Mouse (Mus musculus): ENCODE results near the gene Olfr1168. TPM values are rescaled to one million over a fixed set of nuclear protein-coding genes. Genes with fewer than 3 reads are reported as not detected.
"Not testable (repeated sequence)": the region's sequence is repeated elsewhere in the genome, so short reads cannot be mapped to it uniquely, and the experiment has no call there.

Gene Olfr1168
- not detected in 2 replicates for polyA plus RNA-seq (2014; fragmentation: Nextera tagmentation; extraction: Ambion mirVana)

DNA sequence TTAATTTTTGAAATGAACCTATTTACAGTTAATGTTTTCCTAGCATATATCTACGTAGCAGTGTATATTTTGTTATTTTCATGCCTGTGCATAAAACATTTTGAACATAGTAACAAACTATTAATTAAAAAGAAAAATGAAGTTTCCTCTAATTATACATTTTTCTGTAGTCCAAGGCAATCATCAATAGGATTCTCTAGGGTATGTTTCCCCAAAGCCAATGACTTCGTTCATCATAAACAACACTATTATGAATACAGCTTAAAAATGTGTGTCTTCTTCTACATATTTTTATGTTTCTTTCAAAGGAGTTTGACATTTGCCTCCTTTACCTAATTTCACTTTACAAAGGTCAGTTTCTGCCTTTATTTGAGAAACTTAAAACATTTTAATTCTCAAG is at the start of gene Olfr1168:
Gene Olfr1168 (plus strand): TSS at position 301 of the 400 bp plus-strand sequence.
- H3K4me3 ChIP-seq (ENCODE audit: control insufficient read depth in 1 of 2, insufficient read depth in 1 of 2, low read depth in 1 of 2, low read length in 2 of 2): no peak within 1 kb of the TSS
- WGBS: 79% methylated on average over 2 of the region's 2 CpGs

DNA sequence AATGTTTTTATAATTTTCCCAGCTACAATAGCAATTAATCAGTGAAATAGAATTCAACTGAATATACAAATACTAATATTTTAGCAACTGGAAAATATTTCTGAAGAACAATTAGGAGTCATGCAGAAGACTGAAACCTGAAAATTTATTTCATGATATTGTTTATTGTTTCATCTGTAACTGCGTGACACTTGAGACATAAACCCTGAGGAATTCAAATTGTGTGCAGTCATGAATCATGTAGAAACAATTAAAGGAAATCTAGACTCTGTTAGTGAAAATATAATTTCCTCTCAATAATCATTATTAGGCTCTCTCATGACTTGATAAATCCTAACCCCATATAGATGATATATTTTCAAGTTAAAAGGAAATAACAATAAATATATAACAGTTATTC is 26.6 kb upstream of the Olfr1168 start, which contains the start of gene Olfr1167:
Gene Olfr1167 (minus strand): TSS at position 101 of the 400 bp plus-strand sequence.
- not testable (repeated sequence) for H3K9ac ChIP-seq (ENCODE audit: low read length); H3K27me3 ChIP-seq (ENCODE audit: control insufficient read depth, insufficient read depth, low read length); H3K9me3 ChIP-seq (ENCODE audit: control insufficient read depth, low read length); H3K4me2 ChIP-seq (ENCODE audit: low read length); H3K36me3 ChIP-seq (ENCODE audit: control insufficient read depth, insufficient read depth, low read length); H3K4me3 ChIP-seq (ENCODE audit: control insufficient read depth in 1 of 2, insufficient read depth in 1 of 2, low read depth in 1 of 2, low read length in 2 of 2); ATAC-seq (ENCODE audit: insufficient number of reproducible peaks, insufficient read depth, low FRiP score, low read depth); H3K4me1 ChIP-seq (ENCODE audit: control insufficient read depth in 2 of 2, insufficient read depth in 2 of 2, low read length in 2 of 2); H3K27ac ChIP-seq (replicated peaks in 1 of 2; ENCODE audit: control insufficient read depth in 1 of 2, insufficient read depth in 1 of 2, low read depth in 2 of 2, low read length in 2 of 2)
- WGBS: 73% methylated on average over 1 of the region's 1 CpGs

More for the DNA sequence above, at the start of gene Olfr1168:
- no peak within 1 kb of the TSS for H3K27ac ChIP-seq (replicated peaks in 1 of 2; ENCODE audit: control insufficient read depth in 1 of 2, insufficient read depth in 1 of 2, low read depth in 2 of 2, low read length in 2 of 2)
- no peaks in the 10 kb centered on the region for H3K4me1 ChIP-seq (ENCODE audit: control insufficient read depth in 2 of 2, insufficient read depth in 2 of 2, low read length in 2 of 2)
- H3K9me3 ChIP-seq (ENCODE audit: control insufficient read depth, low read length): no peaks in the 10 kb centered on the region
- H3K27me3 ChIP-seq (ENCODE audit: control insufficient read depth, insufficient read depth, low read length): no peaks in the 10 kb centered on the region
- no peak for ATAC-seq (ENCODE audit: insufficient number of reproducible peaks, insufficient read depth, low FRiP score, low read depth)
- no peak within 1 kb of the TSS for H3K9ac ChIP-seq (ENCODE audit: low read length)
- no peaks in the 10 kb centered on the region for H3K36me3 ChIP-seq (ENCODE audit: control insufficient read depth, insufficient read depth, low read length)
- H3K4me2 ChIP-seq (ENCODE audit: low read length): no peak within 1 kb of the TSS

DNA sequence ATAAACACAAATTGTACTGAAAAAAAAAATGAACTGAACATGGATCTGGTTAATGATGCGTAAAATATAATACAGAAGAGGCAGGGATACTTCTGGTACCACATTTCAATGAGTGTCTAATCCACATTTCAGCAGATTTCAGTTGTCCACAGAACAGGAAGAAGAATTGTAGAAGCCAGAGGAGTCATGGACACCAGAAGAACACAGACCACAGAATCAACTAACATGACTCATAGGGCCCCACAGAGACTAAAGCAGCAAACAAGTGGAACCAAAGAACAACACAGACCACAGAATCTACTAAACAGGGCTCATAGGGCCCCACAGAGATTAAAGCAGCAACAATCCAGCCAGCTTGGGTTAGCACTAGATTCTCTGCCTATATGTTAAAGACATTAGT is 39.1 kb downstream of the Olfr1168 start:
- Histone ChIP-seq H3K4me2 (ENCODE audit: low read length) (no peak overlapping the region), H3K27ac (replicated peaks in 1 of 2; ENCODE audit: control insufficient read depth in 1 of 2, insufficient read depth in 1 of 2, low read depth in 2 of 2, low read length in 2 of 2) (no peak overlapping the region), H3K36me3 (ENCODE audit: control insufficient read depth, insufficient read depth, low read length) (no peaks in the 10 kb centered on the region), H3K9me3 (ENCODE audit: control insufficient read depth, low read length) (no peaks in the 10 kb centered on the region), H3K4me3 (ENCODE audit: control insufficient read depth in 1 of 2, insufficient read depth in 1 of 2, low read depth in 1 of 2, low read length in 2 of 2) (no peak overlapping the region), H3K9ac (ENCODE audit: low read length) (no peak overlapping the region), H3K27me3 (ENCODE audit: control insufficient read depth, insufficient read depth, low read length) (no peaks in the 10 kb centered on the region), H3K4me1 (ENCODE audit: control insufficient read depth in 2 of 2, insufficient read depth in 2 of 2, low read length in 2 of 2) (no peaks in the 10 kb centered on the region)
- 78% methylated on average over 1 of the region's 1 CpGs for WGBS
- ATAC-seq (ENCODE audit: insufficient number of reproducible peaks, insufficient read depth, low FRiP score, low read depth): no peak

DNA sequence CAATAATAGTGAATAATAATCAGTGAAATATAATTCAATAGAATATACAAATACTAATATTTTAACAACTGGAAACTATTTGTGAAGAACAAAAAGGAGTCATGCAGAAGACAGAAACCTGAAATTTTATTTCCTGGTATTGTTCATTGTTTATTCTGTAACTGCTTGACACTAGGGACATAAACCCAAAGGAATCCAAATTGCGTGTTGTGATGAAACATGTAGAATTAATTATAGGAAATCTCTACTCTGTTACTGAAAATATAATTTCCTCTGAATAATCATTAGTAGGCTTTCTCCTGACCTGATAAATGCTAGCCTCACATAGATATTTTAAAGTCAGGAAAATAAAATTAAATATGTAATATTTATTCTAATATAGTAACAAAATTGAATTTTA is 46.6 kb downstream of the Olfr1168 start, which contains the start of gene Olfr1170:
Gene Olfr1170 (minus strand): TSS at position 101 of the 400 bp plus-strand sequence.
- no peak within 1 kb of the TSS for H3K4me2 ChIP-seq (ENCODE audit: low read length)
- H3K36me3 ChIP-seq (ENCODE audit: control insufficient read depth, insufficient read depth, low read length): no peaks in the 10 kb centered on the region
- H3K4me1 ChIP-seq (ENCODE audit: control insufficient read depth in 2 of 2, insufficient read depth in 2 of 2, low read length in 2 of 2): no peaks in the 10 kb centered on the region
- no peak for ATAC-seq (ENCODE audit: insufficient number of reproducible peaks, insufficient read depth, low FRiP score, low read depth)
- H3K9ac ChIP-seq (ENCODE audit: low read length): no peak within 1 kb of the TSS
- 72% methylated on average over 1 of the region's 1 CpGs for WGBS
- H3K9me3 ChIP-seq (ENCODE audit: control insufficient read depth, low read length): no peaks in the 10 kb centered on the region
- no peak within 1 kb of the TSS for H3K4me3 ChIP-seq (ENCODE audit: control insufficient read depth in 1 of 2, insufficient read depth in 1 of 2, low read depth in 1 of 2, low read length in 2 of 2)
- no peak within 1 kb of the TSS for H3K27ac ChIP-seq (replicated peaks in 1 of 2; ENCODE audit: control insufficient read depth in 1 of 2, insufficient read depth in 1 of 2, low read depth in 2 of 2, low read length in 2 of 2)
- no peaks in the 10 kb centered on the region for H3K27me3 ChIP-seq (ENCODE audit: control insufficient read depth, insufficient read depth, low read length)

Other genes starting within 250 kb of the Olfr1168 start
- gene Olfr1155, start 236.7 kb upstream of the Olfr1168 start, polyA plus RNA-seq (2014; fragmentation: Nextera tagmentation; extraction: Ambion mirVana): not detected in 2 replicates
- gene Olfr1156, start 228.8 kb upstream of the Olfr1168 start, polyA plus RNA-seq (2014; fragmentation: Nextera tagmentation; extraction: Ambion mirVana): not detected in 2 replicates
- gene Olfr1157, start 213.6 kb upstream of the Olfr1168 start, polyA plus RNA-seq (2014; fragmentation: Nextera tagmentation; extraction: Ambion mirVana): not detected in 2 replicates
- gene Olfr74, start 207.2 kb upstream of the Olfr1168 start, polyA plus RNA-seq (2014; fragmentation: Nextera tagmentation; extraction: Ambion mirVana): not detected in 2 replicates
- not detected in 2 replicates for gene Olfr1158, start 191.8 kb upstream of the Olfr1168 start, polyA plus RNA-seq (2014; fragmentation: Nextera tagmentation; extraction: Ambion mirVana)
- not detected in 2 replicates for gene Olfr1160, start 173.6 kb upstream of the Olfr1168 start, polyA plus RNA-seq (2014; fragmentation: Nextera tagmentation; extraction: Ambion mirVana)
- gene Olfr1161, start 159.1 kb upstream of the Olfr1168 start, polyA plus RNA-seq (2014; fragmentation: Nextera tagmentation; extraction: Ambion mirVana): not detected in 2 replicates
- not detected in 2 replicates for gene Olfr73, start 144.2 kb upstream of the Olfr1168 start, polyA plus RNA-seq (2014; fragmentation: Nextera tagmentation; extraction: Ambion mirVana)
- not detected in 2 replicates for gene Olfr1162, start 130.8 kb upstream of the Olfr1168 start, polyA plus RNA-seq (2014; fragmentation: Nextera tagmentation; extraction: Ambion mirVana)
- not detected in 2 replicates for gene Olfr1163, start 110.0 kb upstream of the Olfr1168 start, polyA plus RNA-seq (2014; fragmentation: Nextera tagmentation; extraction: Ambion mirVana)
- not detected in 2 replicates for gene Olfr1164, start 87.9 kb upstream of the Olfr1168 start, polyA plus RNA-seq (2014; fragmentation: Nextera tagmentation; extraction: Ambion mirVana)
- not detected in 2 replicates for gene Olfr1166, start 53.6 kb upstream of the Olfr1168 start, polyA plus RNA-seq (2014; fragmentation: Nextera tagmentation; extraction: Ambion mirVana)
- gene Olfr1167, start 26.7 kb upstream of the Olfr1168 start, polyA plus RNA-seq (2014; fragmentation: Nextera tagmentation; extraction: Ambion mirVana): not detected in 2 replicates
- gene Olfr1170, start 46.5 kb downstream of the Olfr1168 start, polyA plus RNA-seq (2014; fragmentation: Nextera tagmentation; extraction: Ambion mirVana): not detected in 2 replicates
- gene Olfr1173, start 98.0 kb downstream of the Olfr1168 start, polyA plus RNA-seq (2014; fragmentation: Nextera tagmentation; extraction: Ambion mirVana): not detected in 2 replicates
- gene Olfr1174-ps, start 133.3 kb downstream of the Olfr1168 start, polyA plus RNA-seq (2014; fragmentation: Nextera tagmentation; extraction: Ambion mirVana): not detected in 2 replicates
- gene Olfr1175-ps, start 145.3 kb downstream of the Olfr1168 start, polyA plus RNA-seq (2014; fragmentation: Nextera tagmentation; extraction: Ambion mirVana): not detected in 2 replicates
- gene Olfr1176, start 154.8 kb downstream of the Olfr1168 start, polyA plus RNA-seq (2014; fragmentation: Nextera tagmentation; extraction: Ambion mirVana): not detected in 2 replicates
- not detected in 2 replicates for gene Olfr1177-ps, start 164.6 kb downstream of the Olfr1168 start, polyA plus RNA-seq (2014; fragmentation: Nextera tagmentation; extraction: Ambion mirVana)
- not detected in 2 replicates for gene Olfr1178, start 205.2 kb downstream of the Olfr1168 start, polyA plus RNA-seq (2014; fragmentation: Nextera tagmentation; extraction: Ambion mirVana)
- not detected in 2 replicates for gene Olfr1179, start 224.6 kb downstream of the Olfr1168 start, polyA plus RNA-seq (2014; fragmentation: Nextera tagmentation; extraction: Ambion mirVana)
- not detected in 2 replicates for gene Olfr1180, start 237.3 kb downstream of the Olfr1168 start, polyA plus RNA-seq (2014; fragmentation: Nextera tagmentation; extraction: Ambion mirVana)
- not detected in 2 replicates for gene Olfr1181, start 244.3 kb downstream of the Olfr1168 start, polyA plus RNA-seq (2014; fragmentation: Nextera tagmentation; extraction: Ambion mirVana)

Data from heart, embryonic 14.5 days (tissue).